Mouse (Mus musculus) embryonic fibroblast, embryonic 13.5 days (primary cell): ENCODE data around the gene Daam1. TPM values are rescaled to one million over a fixed set of nuclear protein-coding genes. Genes with fewer than 3 reads are reported as not detected.

Source experiments
- H3K27ac ChIP-seq: 2 replicates; pipeline ENCODE4 v1.5.1; 2012; ENCODE audit warnings: low read length, control low read depth, inconsistent platforms; ENCODE audit not compliant: insufficient read depth
- H3K4me1 ChIP-seq: 2 replicates; pipeline ENCODE4 v1.6.1; 2011; ENCODE audit warnings: low read length; ENCODE audit not compliant: control insufficient read depth, insufficient read depth
- H3K4me3 ChIP-seq: 2 replicates; pipeline ENCODE4 v1.5.1; 2011; ENCODE audit warnings: mild to moderate bottlenecking, control low read depth, low read length; ENCODE audit not compliant: insufficient read depth
- CTCF ChIP-seq: IDR thresholded peaks from 2 replicates; pipeline ENCODE4 v1.5.1; 2011; ENCODE audit warnings: mild to moderate bottlenecking, control low read depth, low read length, moderate library complexity, borderline replicate concordance; ENCODE audit not compliant: insufficient read depth
- POLR2A ChIP-seq: IDR thresholded peaks from 2 replicates; pipeline ENCODE4 v1.6.1; 2011; ENCODE audit warnings: low read depth, mild to moderate bottlenecking, control low read depth, low read length, moderate library complexity
- polyA plus RNA-seq: library from polyadenylated mRNA; stranded (reverse); fragments of >200 nt; gene quantifications from 2 replicates; pipeline ENCODE4 v1.2.4, GENCODE M21; 2011; ENCODE audit warnings: low read depth; ENCODE audit not compliant: missing spikeins, insufficient read length

Daam1 gene
- polyA plus RNA-seq, 1 experiment = 23.8 TPM

DNA sequence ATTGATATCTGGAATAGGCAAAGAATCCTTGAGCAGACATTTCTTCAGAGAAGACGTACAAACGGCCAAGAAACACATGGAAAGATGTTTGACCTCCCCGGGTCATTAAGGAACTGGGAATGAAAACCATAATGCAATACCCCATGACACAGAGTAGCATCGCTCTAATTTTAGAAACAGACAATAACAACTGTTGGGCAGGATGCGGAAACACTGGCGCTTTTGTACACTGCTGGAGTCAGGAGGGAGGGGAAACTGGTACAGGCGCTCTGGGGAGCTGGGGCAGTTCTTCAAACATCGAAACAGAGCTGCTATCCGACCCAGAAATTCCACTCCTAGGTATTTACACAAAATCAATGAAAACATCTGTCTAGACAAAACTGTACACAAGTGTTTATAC, 23.6 kb upstream of the Daam1 start:
- no peak for TF ChIP-seq POLR2A
- no peak for TF ChIP-seq CTCF
- H3K4me1 ChIP-seq = no peaks in the 10 kb centered on the region
- H3K4me3 ChIP-seq = no peak overlapping the region
- H3K27ac ChIP-seq = no peak overlapping the region

GRCm38 (mm10) chr12:71808631-71809030, 22.2 kb upstream of the Daam1 start:
- no peaks in the 10 kb centered on the region for H3K4me1 ChIP-seq
- H3K4me3 ChIP-seq = no peak overlapping the region
- TF ChIP-seq CTCF (no peak), POLR2A (no peak)
- no peak overlapping the region for H3K27ac ChIP-seq

DNA sequence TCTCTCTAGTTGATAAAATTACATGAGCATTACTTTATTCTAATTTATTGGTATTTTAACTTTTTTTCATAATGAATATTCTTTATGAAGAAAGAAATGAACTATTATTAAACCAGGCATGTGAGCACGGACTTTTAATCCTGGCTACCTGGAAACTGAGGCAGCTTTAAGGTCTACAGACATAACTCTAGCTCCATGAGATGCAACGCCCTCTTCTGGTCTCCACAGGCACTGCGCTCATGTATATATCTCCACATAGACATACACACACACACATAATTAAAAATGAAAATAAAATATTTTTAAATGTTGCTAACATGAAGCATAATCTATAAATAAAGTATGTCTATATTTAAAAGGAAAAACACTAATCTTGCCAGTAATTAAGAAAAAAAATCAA, 21.3 kb upstream of the Daam1 start:
- TF ChIP-seq POLR2A (no peak), CTCF (no peak)
- H3K27ac ChIP-seq = no peak overlapping the region
- 0 out of 2 replicates have a peak, but pooled peaks cover 2% of the 10 kb centered on the region for H3K4me1 ChIP-seq
- H3K4me3 ChIP-seq = no peak overlapping the region

DNA sequence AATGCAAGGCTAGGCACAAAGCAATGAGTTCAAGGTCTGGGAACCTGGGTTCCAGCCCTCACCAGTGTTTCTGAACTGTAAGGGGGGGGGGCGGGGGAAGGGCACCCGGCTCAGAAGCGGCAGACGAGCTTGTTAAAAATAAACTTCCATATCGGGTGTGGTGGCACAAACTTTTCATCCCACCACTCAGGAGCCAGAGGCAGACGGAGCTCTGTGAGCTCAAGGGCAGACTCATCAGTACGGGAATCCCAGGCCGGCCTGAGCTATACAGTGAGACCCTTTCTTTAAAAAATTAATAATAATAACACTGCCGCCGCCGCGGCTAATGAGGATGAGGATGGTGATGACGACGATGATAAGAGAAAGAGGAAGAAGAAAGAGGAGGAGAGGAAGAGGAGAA, 18.3 kb upstream of the Daam1 start:
- no peak overlapping the region for H3K27ac ChIP-seq
- H3K4me1 ChIP-seq = 0 out of 2 replicates have a peak, but pooled peaks cover 2% of the 10 kb centered on the region
- no peak overlapping the region for H3K4me3 ChIP-seq
- TF ChIP-seq POLR2A = no peak
- no peak for TF ChIP-seq CTCF

GRCm38 (mm10) chr12:71813251-71813650, 17.6 kb upstream of the Daam1 start:
- Histone ChIP-seq H3K27ac (no peak overlapping the region), H3K4me3 (no peak overlapping the region), H3K4me1 (0 out of 2 replicates have a peak, but pooled peaks cover 2% of the 10 kb centered on the region)
- no peak for TF ChIP-seq POLR2A
- TF ChIP-seq CTCF = no peak

DNA sequence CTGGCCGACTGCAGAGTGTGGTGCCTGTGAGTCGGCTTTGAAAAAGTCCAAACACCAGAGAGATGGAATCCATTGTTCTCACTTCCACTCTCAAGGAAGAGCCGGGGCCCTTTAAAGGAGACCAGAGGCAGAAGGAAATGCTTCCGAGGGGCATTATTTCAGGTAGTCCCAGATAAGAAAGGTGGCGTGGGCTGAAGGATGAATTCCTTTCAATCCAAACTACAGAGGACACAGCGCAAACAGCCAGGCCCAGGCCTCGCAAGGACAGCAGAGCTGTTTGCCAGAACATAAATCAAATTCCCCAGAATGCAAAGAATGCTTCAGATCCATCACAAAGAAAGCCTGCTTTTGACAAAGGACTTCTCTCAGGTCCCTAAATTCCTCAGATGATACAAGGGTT, 17.1 kb upstream of the Daam1 start:
- Histone ChIP-seq H3K4me1 (0 out of 2 replicates have a peak, but pooled peaks cover 2% of the 10 kb centered on the region), H3K4me3 (no peak overlapping the region), H3K27ac (no peak overlapping the region)
- TF ChIP-seq POLR2A (no peak), CTCF (no peak)

GRCm38 (mm10) chr12:71820094-71820493, 10.8 kb upstream of the Daam1 start:
- Histone ChIP-seq H3K4me3 (no peak overlapping the region), H3K27ac (no peak overlapping the region), H3K4me1 (peaks cover 4% of the 10 kb centered on the region; the same call in 1 of the 2 replicates)
- TF ChIP-seq POLR2A = no peak
- no peak for TF ChIP-seq CTCF

DNA sequence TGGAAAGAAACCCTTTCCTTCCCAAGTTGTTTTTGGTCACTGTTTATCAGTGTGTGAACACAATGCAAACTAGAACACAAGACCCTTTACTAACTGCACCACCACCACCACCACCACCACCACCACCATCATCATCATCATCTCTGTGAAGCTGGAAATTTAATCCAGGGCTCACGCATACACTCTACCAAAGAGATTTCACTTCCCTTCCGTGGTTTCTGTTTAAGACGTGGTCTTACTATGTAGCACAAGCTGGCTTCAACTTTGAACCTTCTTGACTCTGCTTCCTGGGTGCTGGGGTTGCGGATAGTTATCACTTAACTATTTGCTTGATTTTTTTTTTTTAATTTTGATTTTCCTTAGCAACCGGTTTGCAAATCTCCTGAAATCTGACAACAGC, 9.6 kb upstream of the Daam1 start:
- TF ChIP-seq CTCF (no peak), POLR2A (no peak)
- H3K27ac ChIP-seq = no peak overlapping the region
- H3K4me1 ChIP-seq = peaks cover 4% of the 10 kb centered on the region; the same call in 1 of the 2 replicates
- H3K4me3 ChIP-seq = no peak overlapping the region

DNA sequence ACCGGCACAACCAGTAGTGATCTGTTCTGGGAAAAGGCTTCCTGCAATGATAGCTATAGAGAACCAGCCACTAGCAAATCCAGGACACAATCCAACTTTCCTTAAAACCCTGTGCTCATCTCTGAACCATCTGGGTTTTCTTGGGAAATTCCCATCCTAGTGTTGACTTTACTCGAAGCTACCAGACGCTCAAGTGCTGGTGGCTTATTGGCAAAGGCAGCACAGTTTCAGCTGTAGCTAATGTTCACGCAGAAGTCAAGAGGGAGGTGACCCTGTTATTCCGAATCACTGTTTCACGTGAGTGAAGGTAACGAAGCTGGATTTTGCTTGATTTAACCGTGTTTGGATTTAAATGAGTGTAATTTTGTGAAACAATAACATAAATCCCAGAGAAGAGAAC, 9.1 kb upstream of the Daam1 start:
- TF ChIP-seq POLR2A (no peak), CTCF (no peak)
- Histone ChIP-seq H3K4me1 (peaks cover 4% of the 10 kb centered on the region; the same call in 1 of the 2 replicates), H3K27ac (no peak overlapping the region), H3K4me3 (no peak overlapping the region)

GRCm38 (mm10) chr12:71824927-71825326, 6.0 kb upstream of the Daam1 start:
- TF ChIP-seq CTCF (no peak), POLR2A (no peak)
- H3K4me1 ChIP-seq = peaks cover 4% of the 10 kb centered on the region; the same call in 1 of the 2 replicates
- H3K4me3 ChIP-seq = no peak overlapping the region
- no peak overlapping the region for H3K27ac ChIP-seq

DNA sequence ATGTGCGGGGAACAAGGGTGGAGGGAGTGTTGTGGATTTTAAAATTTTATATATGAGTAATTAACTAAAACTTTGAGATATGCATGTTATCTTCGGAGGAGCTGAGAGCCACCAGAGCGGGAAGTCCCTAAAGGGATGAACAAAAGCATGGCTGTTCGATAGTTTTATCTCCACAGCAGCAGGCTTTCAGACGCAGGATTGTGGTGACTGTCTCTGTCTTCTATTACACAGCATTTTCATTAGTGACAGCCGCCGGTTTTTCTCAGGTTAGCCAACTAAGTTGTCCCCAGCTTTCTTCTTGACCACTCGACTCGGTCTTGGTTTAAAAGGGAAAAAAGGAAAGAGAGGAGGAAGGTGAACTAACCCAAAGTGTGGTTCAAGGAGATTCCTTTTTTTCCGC, 739 bp upstream of the Daam1 start:
- TF ChIP-seq CTCF = no peak
- TF ChIP-seq POLR2A = no peak
- H3K4me1 ChIP-seq = no peaks in the 10 kb centered on the region
- peak overlapping the region; percentile 76 for H3K4me3 ChIP-seq
- no peak overlapping the region; the same call in 1 of the 2 replicates for H3K27ac ChIP-seq
